Mouse (Mus musculus) kidney, adult 2 months (tissue): ENCODE results near the gene Pnp. TPM values are rescaled to one million over a fixed set of nuclear protein-coding genes. Genes with fewer than 3 reads are reported as not detected.

Source experiments
- DNase-seq: peaks from one replicate; pipeline ENCODE4 v3.0.0; 2021
- H3K27ac ChIP-seq: fragments of 200-500 bp; 2 replicates; pipeline ENCODE4 v1.5.1; 2012; ENCODE audit warnings: low read depth, low read length, control low read depth, inconsistent platforms; ENCODE audit not compliant: insufficient read depth
- H3K27me3 ChIP-seq: fragments of 200-500 bp; replicated peaks from 2 replicates; pipeline ENCODE4 v1.6.1; 2012; ENCODE audit warnings: mild to moderate bottlenecking, moderate library complexity, low read length, inconsistent platforms; ENCODE audit not compliant: control insufficient read depth, insufficient read depth
- H3K36me3 ChIP-seq: fragments of 200-500 bp; 2 replicates; pipeline ENCODE4 v1.6.1; 2012; ENCODE audit warnings: mild to moderate bottlenecking, moderate library complexity, low read length, inconsistent platforms; ENCODE audit not compliant: control insufficient read depth, insufficient read depth
- H3K4me1 ChIP-seq: fragments of 200-500 bp; 2 replicates; pipeline ENCODE4 v1.6.1; 2011; ENCODE audit warnings: low read length; ENCODE audit not compliant: control insufficient read depth, insufficient read depth
- H3K4me3 ChIP-seq: fragments of 200-500 bp; 2 replicates; pipeline ENCODE4 v1.5.1; 2011; ENCODE audit warnings: mild to moderate bottlenecking, low read depth, low read length, control low read depth; ENCODE audit not compliant: insufficient read depth
- CTCF ChIP-seq: fragments of 200-500 bp; conservative IDR thresholded peaks from 2 replicates; pipeline ENCODE4 v1.5.1; 2011; ENCODE audit warnings: low read depth, mild to moderate bottlenecking, control low read depth, low read length, moderate library complexity, mixed read lengths; ENCODE audit not compliant: insufficient read depth, insufficient read length
- POLR2A ChIP-seq: fragments of 200-500 bp; IDR thresholded peaks from one replicate; pipeline ENCODE4 v1.6.1; 2011; ENCODE audit warnings: low read depth, low read length, control low read depth
- WGBS: fragments of 180-500 bp; shearing (Covaris S2); methylation state at CpG from one replicate; pipeline ENCODE4 v1.1.7; 2018; 5-methylcytosine and 5-hydroxymethylcytosine counted together
- polyA plus RNA-seq: library from polyadenylated mRNA; depleted of rRNA; stranded (reverse); fragments of >200 nt; gene quantifications from 2 replicates; pipeline ENCODE4 v1.2.3, GENCODE M21; 2012; rRNA removed

Pnp gene
- 79.2 and 91.3 TPM in 2 replicates for polyA plus RNA-seq

DNA sequence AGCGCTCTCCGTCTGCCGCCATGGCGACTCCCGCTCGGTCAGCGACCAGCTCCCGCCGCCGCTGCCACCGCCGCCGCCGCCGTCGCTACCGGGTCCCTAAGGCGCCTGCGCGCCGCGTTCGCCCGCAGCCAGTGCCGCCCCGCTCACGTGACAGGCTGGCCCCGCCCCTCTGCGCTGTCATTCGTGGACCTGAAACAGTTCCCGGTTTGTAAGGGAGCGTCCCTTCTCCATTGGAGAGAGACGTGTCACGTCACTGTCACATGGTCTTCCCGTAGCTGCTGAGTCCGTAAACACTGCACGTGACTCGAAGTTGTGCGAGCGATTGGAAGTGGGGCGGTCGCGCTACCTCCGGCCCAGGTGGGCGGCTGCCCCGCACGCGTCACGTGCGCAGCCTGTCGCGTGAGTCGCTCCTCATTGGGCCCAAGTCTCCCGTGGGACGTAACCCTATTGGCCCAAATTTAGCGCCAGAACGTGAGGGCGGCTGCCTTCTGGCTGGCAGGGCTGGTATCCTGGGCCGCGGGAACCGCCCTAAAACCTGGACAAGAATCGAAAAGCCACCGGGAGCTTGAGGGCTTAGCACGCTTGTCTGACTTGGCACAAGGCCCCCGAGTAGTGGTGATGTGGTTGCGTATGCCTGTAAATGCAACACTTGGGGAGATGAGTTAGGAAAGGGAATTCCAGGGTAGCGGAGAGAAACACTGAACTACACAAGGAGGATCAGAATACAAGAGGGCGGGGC, at the start of gene Pnp, which contains the start of gene Pip4p1:
Gene Pnp (plus strand): TSS at position 329 of the 739 bp plus-strand sequence.
Gene Pip4p1 (minus strand): TSS at position 103 of the 739 bp plus-strand sequence.
- peak within 1 kb of the TSS; percentile 75 for H3K4me3 ChIP-seq
- peaks cover 11% of the 10 kb centered on the region; the same call in 1 of the 2 replicates for H3K4me1 ChIP-seq
- TF ChIP-seq POLR2A (peak; percentile 19), CTCF (no peak)
- H3K27ac ChIP-seq = peak within 1 kb of the TSS; percentile 78
- DNase-seq = peak; percentile 100
- H3K27me3 ChIP-seq = no peaks in the 10 kb centered on the region
- WGBS = under 1% methylated on average over 65 of the region's 68 CpGs
- no peaks in the 10 kb centered on the region; the same call in 1 of the 2 replicates for H3K36me3 ChIP-seq

- no peak overlapping the region for H3K4me3 ChIP-seq
- H3K4me1 ChIP-seq = no peaks in the 10 kb centered on the region
- TF ChIP-seq CTCF (no peak), POLR2A (no peak)
- H3K36me3 ChIP-seq = no peaks in the 10 kb centered on the region
- DNase-seq = no peak
- no peak overlapping the region for H3K27ac ChIP-seq
- H3K27me3 ChIP-seq = no peaks in the 10 kb centered on the region
- WGBS = 95% methylated on average over 8 of the region's 8 CpGs
These were observed 39.3 kb upstream of the Pnp start for GRCm38 (mm10) chr14:50891621-50892020.

DNA sequence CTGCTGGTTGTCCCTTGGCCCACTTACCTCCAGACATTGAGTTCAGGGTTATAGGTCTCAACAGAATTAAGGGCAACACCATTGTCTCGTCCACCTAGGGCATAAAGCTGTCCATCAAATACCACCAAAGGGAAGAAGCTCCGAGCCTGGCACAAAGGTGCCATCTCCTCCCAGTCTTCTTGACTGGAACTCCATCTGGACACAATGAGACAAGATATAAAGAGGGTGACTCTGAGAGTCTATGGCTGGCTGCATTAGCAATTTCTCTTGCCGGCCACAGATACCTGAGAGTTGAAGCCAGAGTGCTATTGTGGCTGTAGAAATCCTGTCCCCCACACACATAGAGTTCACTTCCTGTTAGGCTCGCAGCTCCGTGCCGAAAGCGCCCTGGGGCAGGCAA, 38.8 kb upstream of the Pnp start:
- Histone ChIP-seq H3K36me3 (no peaks in the 10 kb centered on the region), H3K27ac (no peak overlapping the region), H3K4me3 (no peak overlapping the region), H3K27me3 (no peaks in the 10 kb centered on the region), H3K4me1 (no peaks in the 10 kb centered on the region)
- no peak for DNase-seq
- TF ChIP-seq CTCF = no peak
- 80% methylated on average over 7 of the region's 7 CpGs for WGBS

DNA sequence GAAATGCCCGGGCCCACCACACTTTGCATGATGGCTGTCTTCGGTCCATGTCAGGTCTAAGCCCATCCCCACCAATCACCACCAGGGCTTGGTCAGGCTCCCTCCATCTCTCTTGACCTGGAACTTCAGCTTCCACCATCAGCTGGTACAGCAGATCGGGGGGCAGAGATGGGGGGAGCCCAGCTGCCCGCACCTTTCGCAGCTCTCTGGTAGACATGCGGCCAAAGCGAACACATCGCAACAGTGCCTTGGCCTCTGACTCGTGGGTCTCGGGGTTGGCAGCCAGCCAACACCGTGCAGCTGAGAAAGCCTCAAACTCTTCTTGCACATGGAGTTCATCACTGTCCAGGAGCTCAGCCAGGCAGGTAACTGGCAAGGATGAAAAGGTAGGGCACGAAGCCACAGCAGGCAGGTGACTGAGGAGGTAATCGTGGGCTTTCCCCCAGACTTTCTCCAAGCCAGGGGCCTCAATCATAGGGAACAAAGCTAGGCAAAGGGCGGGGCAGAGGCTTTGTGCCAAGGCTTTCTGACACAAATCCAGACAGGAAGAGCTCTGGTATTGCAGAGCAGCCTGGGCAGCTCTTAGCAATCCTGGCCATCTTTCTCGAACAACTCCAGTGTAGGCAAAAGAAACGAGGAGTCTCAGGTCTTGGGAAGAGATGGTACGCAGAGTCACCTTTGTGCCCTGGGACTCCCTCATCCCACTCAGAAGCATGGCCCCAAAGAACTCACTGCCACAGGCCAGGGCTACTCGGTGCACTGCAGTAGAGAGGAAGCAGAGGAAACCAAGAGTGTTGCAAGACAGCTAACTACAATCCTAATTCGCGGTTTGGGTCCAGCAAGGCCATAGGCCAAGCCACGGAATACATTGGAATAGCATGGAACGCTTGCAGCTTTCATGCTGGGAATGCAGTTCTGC, 38.1 kb upstream of the Pnp start:
- Histone ChIP-seq H3K4me3 (no peak overlapping the region), H3K27me3 (no peaks in the 10 kb centered on the region), H3K36me3 (no peaks in the 10 kb centered on the region), H3K4me1 (no peaks in the 10 kb centered on the region), H3K27ac (no peak overlapping the region)
- 68% methylated on average over 22 of the region's 22 CpGs for WGBS
- TF ChIP-seq POLR2A (no peak), CTCF (no peak)
- DNase-seq = no peak

DNA sequence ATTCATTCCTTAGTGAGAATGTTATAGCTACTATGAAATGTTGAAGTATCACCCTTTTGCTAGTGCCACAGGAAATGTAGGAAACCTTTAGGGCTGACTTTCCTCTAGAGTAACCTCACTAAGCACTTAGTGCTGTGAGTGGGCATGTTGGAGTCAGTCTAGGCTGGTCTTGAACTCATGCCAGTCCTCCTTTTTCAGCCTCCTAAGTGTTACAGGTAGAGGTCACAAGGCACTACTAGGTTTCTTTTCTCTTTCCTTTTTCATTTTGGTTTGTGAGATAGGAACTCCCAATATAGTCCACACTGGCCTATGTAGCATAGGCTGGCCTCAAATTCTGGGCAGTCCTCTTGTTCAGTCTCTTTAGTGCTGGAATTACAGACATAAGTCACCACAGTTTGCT, 35.5 kb upstream of the Pnp start:
- TF ChIP-seq POLR2A = no peak
- no peak for TF ChIP-seq CTCF
- no peak overlapping the region for H3K27ac ChIP-seq

DNA sequence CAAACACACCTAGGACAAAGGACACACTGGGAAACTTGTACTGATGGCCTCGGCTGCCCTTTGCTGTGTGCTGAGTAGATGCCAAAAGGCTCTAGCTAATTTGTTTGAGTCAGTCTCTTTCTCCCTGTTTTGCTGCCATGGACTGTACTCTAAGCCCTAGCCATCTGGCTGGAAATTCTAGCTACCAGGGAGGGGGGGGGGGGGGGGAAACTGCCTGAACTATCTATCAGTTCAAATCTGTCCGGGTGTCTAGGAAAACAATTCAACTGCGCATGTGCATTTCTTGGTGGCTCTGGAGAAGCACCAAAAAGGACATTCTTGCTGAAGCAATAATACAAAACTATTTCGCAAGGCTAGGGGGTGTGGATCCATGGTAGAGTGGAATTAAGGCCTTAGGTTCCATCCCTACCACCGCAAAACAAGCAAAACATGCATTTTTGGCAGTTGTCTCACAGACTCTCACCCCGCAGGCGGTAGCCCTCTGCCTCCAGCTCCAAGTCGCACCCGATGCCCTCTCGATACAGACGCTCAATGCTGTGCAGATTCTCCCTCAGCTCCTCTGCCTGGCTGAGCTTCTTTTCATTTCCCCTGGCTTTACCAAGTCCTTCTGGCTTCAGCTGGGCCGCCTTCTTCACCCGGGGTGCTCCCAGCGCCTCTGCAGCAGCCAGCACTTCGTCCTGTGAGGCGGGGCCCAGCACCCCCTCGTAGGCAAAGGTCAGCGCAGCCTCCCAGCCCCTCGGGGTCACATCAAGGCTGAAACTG, 34.7 kb upstream of the Pnp start:
- 15% methylated on average over 19 of the region's 19 CpGs for WGBS
- Histone ChIP-seq H3K36me3 (no peaks in the 10 kb centered on the region), H3K27ac (peak overlapping the region; percentile 18; the same call in 1 of the 2 replicates), H3K4me1 (no peaks in the 10 kb centered on the region), H3K4me3 (peak overlapping the region; percentile 34), H3K27me3 (no peaks in the 10 kb centered on the region)
- no peak for TF ChIP-seq CTCF
- TF ChIP-seq POLR2A = no peak
- peak; percentile 78 for DNase-seq

More for the DNA sequence above, 35.5 kb upstream of the Pnp start:
- Histone ChIP-seq H3K27me3 (no peaks in the 10 kb centered on the region), H3K4me1 (no peaks in the 10 kb centered on the region), H3K36me3 (no peaks in the 10 kb centered on the region), H3K4me3 (no peak overlapping the region)
- no peak for DNase-seq
